13 mouse cellular contexts compared by ENCODE assay signal in the genomic region with DNA sequence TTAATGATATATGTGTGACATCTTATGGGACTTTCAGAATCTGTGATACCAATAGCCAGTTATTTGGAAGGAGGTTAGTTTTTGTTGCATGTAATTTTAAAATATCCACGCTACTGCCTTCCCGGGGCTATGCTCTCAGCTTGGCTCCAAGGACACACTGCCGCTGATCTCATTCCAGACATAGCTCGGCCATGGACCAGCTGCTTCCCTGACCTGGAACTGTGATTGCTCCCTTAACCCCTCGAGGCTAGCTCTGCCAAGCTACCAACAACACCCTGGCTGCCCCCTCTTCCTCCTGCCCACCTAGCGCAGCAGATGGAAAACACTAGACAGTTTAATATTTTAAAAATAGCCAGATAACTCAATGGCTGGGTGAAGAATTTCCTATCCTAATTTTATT.
DNase-seq lines count a peak whose midpoint lies in the region.
"Had no signal": no experiment of that assay in that cellular context is flagged by ENCODE, and none has a peak within 500 bp of the region (broad histone marks: within the 10 kb centered on the region; RNA-seq: fewer than 3 reads in every experiment).

No protein-coding gene starts in this region.

- intact Hi-C loops in left cerebral cortex, postnatal 4 days (cut with DNase I), result no loop called here
- intact Hi-C loops in left cerebral cortex, postnatal 36 days (cut with DNase I), result loop anchor here (10.0 kb wide), 1 partner anchor 309 kb away; no protein-coding TSS in a partner anchor

- DNase-seq in left cerebral cortex, postnatal 4 days, result peak; percentile 42
- DNase-seq in left cerebral cortex, postnatal 36 days (ENCODE audit: low spot score in 2 of 2), result no peak
- DNase-seq in Muller cell, postnatal 12 days (ENCODE audit: inconsistent ontology term), result peak; percentile 70
- peak; percentile 3 for DNase-seq in adrenal gland, postnatal 25 days
- DNase-seq in cerebellum, adult 9-10 months, result peak; percentile 27
- DNase-seq in kidney, postnatal 25 days, result no peak
- DNase-seq in layer of hippocampus, postnatal 25 days (ENCODE audit: extremely low spot score in 1 of 2, low spot score in 1 of 2), result no peak
- DNase-seq: gastrocnemius, adult 2 months; heart, adult 18-20 months; liver, embryonic 13.5 days; midbrain, embryonic 14.5 days; right cerebral cortex, postnatal 14 days; thymus, adult 2 months had no signal

Comparison
In these comparisons a context has a peak if more than half of its experiments do, and no peak if none do; other contexts are left out.
1. DNase-seq: peak in left cerebral cortex, postnatal 4 days (single experiment), Muller cell, postnatal 12 days (single experiment), adrenal gland, postnatal 25 days (single experiment) and cerebellum, adult 9-10 months (single experiment); none in left cerebral cortex, postnatal 36 days (0 of 2), kidney, postnatal 25 days (0 of 2) and layer of hippocampus, postnatal 25 days (0 of 2).